Mouse (Mus musculus) heart, postnatal 0 days (tissue): ENCODE data around the gene Ispd.

Source experiments
- CTCF ChIP-seq: IDR thresholded peaks from 2 replicates; pipeline ENCODE4 v1.5.1; 2016; ENCODE audit warnings: antibody characterized with exemption, control low read depth, low read depth
- EP300 ChIP-seq: IDR thresholded peaks from 2 replicates; pipeline ENCODE4 v1.6.1; 2016; ENCODE audit warnings: antibody characterized with exemption, low read depth

- TF ChIP-seq CTCF (no peak), EP300 (no peak)
Measured at GRCm38 (mm10) chr12:36719074-36719473, 337.8 kb downstream of the Ispd start.
